Mouse (Mus musculus) bone marrow macrophage, adult 2 months (primary cell): ENCODE data around the gene Nox1.

Experiments used
- CTCF ChIP-seq: IDR thresholded peaks from 2 replicates; pipeline ENCODE4 v1.5.1; 2012; ENCODE audit warnings: low read depth, mild to moderate bottlenecking, low read length, moderate library complexity
- POLR2A ChIP-seq: IDR thresholded peaks from 2 replicates; pipeline ENCODE4 v1.6.1; 2012; ENCODE audit warnings: mild to moderate bottlenecking, low read depth, low read length, borderline replicate concordance

DNA sequence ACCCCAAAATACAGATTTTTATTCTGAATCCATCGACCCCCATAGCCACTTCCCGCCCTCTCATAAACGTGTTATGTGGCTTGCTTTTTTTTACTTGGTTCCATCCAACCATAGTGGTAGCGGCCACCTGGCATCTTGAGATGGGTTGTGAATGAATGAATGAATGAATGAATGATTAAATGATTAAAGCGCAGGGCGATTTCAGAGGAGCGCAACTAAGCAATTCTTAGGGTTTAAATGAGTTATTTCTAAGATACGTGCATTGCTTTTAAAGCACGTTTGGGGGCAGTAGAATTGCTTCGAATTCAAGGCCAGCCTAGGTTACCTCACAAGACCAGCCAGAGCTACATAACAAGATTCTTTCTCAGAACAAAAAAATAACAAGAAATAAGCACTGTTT lies 162.0 kb downstream of the Nox1 start:
- no peak for TF ChIP-seq CTCF
- TF ChIP-seq POLR2A: no peak
